Mouse (Mus musculus) urinary bladder, postnatal 4 days (tissue): ENCODE results near the gene Enthd1.
"Not testable (repeated sequence)": the region's sequence is repeated elsewhere in the genome, so short reads cannot be mapped to it uniquely, and the experiment has no call there.

Source experiments
- DNase-seq, 2 experiments: peaks; one replicate each; pipeline ENCODE4 v3.0.0; 2021 to 2022; ENCODE audit warnings: low spot score in 2 of 2

Enthd1 gene

DNA sequence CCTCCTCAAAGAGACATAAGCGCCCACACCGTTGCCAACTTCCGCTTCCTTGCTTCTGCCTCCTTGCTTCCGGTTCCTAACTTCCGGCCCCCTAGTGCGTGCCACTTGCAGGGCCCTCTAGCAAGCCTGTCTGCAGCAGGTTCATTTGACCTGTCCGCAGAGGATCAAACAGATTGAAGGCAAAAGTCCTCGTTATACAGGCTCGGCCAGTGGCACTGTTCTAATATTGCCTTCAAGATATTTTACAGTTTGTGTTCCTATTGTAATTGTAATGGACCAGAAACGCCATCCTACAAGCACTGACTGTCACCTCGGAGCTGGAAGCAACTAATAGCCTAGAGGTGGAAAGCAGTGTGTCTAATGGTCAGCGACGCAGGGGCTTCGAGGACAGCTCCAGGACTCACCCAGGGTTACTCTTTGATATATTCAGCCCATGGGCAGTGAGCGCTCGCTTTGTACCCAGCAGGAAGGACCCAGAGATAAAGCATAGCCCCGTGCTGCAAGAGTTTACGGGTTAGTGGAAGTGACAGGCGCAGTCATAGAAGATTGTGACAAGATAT lies at the start of gene Enthd1:
Enthd1 (minus strand) TSS at position 51 of the 560 bp plus-strand sequence.
- DNase-seq = no peak

DNA sequence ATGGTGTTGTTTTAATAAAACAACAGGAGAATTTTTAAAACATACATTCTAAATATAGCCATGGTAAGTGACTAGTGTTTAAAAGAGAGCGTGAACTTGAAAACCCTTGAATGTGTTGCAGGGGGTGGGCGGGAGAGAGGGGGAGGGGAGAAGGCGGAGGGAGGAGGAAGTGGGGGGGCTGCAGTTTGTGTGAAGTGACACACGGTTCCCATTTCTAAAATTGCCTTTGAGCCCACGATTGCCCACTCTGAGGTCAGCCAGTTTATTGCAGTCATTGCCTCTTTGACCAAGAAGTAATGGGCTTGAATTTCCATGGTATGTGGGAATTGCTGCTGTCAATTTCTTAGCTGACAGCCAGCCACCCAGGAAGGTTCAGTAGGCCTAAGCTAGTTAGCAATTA lies 48.9 kb upstream of the Enthd1 start:
- DNase-seq = no peak

DNA sequence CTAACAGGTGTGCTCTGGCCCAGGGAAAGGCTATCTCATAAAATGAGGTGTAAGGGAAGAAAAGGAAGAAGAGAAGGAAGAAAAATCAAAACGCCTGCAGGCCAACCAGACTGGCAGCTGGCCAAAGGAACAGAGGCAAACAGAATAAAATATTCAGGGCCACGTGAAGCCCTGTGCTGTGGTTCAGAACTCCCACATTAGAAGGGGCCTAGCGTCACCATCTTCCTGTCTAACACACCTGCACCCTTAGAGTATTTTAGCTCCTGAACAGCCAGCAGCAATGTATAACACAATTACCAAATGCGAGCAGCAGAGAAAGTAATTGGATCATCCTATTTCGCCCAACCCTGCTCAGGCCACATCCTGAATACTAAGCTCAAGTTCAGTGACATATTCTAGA lies 46.5 kb upstream of the Enthd1 start:
- DNase-seq = no peak

DNA sequence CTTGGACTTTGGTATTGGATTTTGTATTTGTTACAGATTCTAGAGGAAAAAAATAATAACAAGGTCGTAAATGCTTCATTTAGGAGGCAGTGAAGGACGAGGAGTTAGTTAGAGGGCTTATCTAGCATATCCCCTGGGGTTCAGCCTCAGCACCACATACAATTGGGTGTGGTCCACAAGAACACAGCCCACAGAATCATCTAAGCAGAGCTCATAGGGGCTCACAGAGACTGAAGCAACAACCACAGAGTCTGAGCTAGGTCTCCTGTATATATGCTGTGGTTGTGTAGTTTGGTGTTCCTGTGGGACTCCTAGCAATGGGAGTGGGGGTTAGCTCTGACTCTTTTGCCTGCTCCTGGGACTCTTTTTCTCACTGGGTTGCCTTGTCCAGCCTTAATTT lies 45.4 kb upstream of the Enthd1 start:
- no peak for DNase-seq

DNA sequence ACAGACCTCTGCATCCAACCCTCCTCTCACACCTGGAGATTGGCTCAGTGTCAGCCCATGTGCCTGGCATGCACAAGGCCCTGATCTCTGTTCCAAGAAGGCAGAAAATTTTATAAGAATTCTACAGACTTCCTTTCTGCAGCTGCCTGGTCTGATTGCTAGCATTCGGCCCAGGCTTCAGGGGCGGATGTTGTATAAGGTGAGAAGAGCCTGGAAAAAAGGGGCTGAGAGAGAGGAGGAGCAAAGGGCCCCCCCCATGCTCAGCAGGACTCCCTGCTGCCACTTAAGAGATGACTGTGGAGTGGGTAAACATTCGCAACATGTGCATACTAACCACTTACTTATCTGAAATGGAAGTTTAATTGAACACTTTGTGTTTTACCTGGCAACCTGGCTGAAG lies 43.0 kb upstream of the Enthd1 start:
- no peak for DNase-seq

DNA sequence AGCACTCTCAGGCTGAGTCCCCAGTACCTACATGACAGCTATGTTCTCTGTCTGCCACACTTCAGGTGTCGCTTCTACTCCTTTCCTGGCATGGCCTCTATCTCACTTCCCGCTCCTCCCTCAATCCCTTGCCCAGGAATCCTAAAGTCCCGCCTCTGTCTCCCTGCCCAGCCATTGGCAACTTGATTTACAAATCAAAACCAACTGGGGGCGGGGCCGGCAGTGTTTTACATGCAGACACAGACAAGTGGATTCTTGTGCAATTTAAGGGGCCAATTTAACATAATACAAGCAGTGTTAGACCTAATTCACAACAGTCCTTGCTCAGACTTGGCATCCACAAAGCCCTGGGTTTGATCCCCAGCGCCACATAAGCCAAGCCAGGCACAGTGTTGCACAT lies 39.1 kb upstream of the Enthd1 start:
- no peak for DNase-seq

DNA sequence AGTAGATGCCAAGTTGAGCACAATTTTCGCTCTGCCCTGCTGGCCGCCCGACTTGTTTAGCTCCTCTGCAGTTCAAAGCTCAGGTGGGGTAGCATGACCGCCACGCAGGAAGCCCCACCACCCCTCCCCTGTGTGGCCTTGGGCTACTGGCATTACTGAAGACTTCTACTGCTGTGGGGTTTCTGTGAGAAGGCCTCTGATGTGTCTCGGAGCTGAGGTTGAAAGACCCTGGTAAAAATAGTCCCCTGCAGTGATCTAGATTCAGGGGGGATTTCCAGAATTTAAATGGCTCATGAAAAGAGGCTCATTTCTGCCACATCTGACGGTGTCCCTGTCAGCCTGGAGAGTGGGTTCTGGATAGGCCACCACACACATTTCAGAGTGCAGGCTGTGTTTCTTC lies 37.5 kb upstream of the Enthd1 start:
- DNase-seq = no peak

DNA sequence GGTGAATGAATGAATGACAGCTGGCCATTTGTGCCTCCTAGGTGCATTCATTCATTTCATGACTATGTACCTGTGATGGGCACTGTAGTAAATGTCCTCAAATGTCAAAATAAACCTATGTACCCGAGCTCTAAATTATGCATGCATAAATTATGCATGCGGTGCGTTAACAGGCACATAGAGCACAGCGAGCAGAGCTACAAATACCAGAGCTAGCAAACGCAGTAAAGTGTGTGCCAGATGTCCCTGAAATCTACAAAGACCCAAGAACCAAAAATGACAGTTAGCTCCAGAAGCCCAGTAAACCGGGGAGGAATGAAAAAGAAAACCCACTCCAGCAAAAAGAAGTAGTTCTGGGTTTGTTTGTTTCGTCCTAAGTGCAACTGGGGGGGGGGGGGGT lies 36.5 kb upstream of the Enthd1 start:
- no peak for DNase-seq

DNA sequence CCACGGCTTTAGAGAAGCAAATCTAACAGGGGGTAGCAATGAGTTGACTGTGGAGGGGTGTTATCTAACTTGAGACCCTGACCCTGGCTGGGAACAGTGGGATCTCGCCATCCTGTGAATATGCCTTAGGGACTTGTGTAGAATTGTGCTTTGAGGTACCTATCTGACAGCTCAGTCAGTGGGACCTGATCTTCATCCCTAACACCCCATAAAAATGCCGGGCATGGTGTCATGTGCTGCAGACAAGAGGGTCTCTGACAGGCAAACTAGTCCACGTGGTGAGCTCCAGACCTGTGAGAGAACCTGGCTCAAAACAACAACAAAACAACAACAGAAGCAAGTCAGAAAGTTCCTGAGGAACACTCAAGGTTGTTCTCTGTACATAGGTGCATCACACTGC lies 34.9 kb upstream of the Enthd1 start:
- no peak for DNase-seq

DNA sequence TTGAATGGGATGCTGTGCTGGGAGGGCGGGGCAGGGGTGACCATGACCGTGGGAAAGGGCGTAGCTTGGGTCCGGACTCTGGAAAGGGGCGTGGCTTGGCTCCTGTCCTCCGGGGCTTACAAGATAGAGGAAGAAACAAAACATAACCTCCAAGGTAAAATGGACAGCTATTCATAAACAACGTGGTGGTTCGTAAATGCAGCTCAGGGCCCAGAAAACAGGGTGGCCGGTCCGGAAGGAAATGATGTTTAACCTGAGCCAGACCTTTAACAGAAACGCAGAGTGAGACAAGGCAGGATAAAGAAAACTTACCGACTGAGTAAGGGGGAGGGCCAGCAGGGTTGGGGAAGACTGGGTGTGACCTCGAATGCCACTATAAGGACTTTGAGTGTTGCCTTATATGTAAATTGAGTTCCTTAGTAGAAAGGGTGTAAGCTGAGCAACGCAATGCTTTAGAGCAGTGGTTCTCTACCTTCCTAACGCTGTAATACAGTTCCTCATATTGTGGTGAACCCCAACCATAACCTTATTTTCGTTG lies 34.3 kb upstream of the Enthd1 start:
- DNase-seq = peak in 1 of 2 experiments; percentile 48

DNA sequence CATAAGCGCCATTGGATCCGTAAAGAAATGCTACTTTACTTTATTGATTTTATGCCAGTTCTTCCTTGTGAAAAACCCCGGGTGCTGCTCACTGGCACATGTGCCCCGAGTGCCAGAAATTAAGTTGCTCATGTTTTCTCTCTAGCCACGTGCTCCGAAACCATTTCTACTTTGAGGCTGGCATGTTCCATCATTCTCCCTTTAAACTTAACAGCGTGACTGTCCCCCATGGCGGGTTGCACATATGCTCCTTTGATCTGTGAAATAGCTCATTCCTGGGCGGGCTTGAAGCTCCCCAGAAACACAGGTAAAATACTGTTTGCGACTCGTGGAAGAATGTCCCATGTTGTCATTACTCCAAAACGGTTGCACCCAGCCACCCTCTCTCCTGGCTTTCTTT lies 33.8 kb upstream of the Enthd1 start:
- DNase-seq = no peak

DNA sequence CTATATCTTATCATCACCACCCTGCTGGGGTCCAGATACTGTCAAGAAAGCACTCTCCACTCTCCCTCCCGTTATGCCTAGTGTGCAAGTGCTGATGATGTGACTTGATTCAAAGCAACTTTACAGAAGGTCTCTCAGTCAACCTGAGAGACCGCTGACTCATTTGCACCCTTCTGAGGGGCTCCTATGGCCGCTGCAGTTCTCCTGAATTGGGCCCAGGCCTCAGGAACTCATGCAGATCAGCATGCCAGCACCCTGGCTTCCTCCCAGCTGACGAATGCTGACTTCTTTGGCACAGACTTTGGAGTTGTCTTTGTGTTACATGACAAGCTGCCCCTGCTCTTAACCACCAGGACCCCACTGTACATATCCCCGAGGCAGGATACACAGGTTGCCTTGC lies 28.9 kb upstream of the Enthd1 start:
- no peak for DNase-seq

DNA sequence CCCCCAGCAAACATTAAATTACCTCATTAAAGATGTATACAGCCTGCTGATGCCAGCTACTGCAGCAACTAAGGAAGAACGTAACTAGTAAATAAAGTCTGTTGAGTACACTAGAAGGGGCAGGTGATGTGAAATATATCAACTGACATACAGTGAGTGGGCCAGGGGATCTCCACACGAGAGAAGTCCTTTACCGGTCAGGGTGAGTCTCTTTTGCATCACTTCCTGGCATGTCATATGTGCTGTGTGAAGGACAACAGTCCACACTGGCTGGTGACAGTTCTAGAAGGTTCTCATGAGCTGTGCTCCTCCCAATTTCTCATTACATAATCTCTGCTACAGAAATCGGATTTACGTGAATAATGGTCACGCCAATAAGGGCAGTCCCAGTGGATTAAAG lies 27.8 kb upstream of the Enthd1 start:
- no peak for DNase-seq

DNA sequence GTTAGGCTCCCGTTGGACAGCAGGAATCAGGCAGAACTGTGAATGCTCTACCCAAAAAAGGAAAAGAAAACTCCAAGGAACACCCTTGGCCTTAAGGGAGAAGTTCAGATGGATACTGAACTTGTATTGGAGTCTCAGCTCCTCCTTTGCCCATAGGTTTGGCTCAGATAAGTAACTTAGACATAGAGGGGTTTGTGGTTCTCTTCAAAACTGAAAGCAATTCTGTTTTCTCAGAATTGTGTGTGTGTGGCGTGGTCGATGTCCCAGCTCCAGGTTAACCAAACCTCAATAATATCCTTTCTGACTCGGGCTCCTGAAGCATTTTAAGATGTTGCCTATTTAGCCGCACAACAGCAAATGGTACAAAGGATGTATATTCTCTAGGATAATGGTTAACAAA lies 25.7 kb upstream of the Enthd1 start:
- DNase-seq = no peak

DNA sequence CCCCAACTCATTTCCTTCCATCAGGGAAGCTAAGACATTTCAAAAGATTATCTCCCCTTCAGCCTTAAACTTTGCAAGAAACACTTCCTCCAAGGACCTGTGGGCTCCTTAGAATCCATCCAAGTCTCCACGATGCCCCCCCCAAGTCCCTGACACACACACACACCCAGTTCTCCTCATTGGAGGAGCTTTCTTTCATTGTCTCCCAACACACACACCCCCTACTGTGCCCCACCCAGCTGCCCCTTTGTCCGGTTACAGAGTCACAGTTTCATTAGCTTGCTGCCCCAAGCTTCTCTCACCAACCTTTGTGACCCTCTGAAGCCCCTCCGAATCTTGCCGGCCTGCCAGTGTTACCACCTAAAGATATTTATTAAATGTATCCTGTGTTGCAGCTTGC lies 21.3 kb upstream of the Enthd1 start:
- no peak for DNase-seq

DNA sequence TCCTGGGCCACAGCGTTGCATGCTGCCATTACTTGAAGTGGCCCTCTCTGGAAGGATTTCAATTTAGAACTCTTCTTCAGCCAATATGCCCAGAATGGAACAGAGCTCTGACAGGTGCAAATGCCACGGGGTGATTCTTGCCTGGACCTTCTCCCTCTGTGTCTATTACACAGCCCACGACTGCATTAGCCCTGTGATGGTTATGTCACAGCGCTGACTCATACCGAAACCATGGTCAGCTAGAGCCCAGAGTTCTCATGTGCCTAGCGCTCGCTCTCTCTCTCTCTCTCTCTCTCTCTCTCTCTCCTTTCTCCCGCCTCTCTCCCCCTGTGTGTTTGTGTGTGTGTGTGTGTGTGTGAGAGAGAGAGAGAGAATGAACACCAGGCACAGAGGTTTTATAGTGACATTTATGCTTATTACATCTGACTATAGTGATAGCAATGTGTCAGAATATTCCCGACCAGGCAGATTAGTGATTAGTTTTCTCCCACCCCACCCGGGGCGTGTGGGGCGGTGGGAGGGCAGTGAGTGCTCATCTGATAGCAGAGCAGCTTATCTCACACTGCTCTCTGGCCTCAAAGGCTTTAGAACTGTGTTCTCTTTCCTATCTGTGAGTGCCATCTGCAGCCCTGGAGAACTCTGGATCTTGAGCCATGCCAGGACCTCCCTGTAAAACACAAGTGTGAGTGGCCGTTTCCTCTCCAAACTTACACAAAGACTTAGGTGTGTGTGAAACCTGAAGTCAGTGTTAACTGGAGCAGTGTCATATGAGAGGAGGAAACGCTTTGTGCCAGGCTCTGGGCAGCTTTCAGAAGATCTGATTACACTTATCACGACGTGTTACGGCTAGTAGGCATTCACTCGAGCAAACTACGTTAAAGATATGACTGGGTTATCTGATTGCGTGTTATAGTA lies 17.9 kb upstream of the Enthd1 start:
- DNase-seq = no peak

DNA sequence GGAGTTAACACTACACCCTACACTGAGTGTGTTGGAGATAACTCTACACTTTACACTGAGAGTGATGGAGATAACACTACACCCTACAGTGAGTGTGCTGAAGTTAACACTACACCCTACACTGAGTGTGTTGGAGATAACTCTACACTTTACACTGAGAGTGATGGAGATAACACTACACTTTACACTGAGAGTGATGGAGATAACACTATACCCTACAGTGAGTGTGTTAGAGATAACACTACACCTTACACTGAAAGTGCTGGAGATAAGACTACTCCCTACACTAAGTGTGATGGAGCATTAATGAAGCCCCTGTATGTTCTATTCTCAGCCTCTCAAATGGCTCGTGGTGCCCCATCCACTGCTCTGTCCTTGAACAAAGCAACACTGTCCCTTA lies 15.6 kb upstream of the Enthd1 start:
- DNase-seq = not testable (repeated sequence)

DNA sequence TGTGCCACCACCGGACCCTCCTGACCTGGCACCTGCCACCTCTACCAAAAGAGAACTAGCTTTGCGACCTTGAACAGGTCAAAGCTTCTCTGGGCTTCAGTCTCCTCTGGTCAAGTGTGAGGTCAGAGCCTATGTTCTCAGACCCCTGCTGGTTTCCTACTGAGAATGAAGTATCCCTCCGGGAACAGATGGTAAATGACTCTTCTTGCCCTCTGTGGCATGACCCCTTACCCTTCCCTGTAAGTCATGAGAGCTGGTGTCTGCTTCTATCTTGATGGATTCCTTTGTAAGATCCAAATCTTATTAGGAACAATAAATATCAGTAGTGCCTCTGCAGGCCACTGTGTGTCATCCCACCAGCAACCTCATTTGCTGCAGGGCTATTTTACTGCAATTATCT lies 14.2 kb upstream of the Enthd1 start:
- no peak for DNase-seq

DNA sequence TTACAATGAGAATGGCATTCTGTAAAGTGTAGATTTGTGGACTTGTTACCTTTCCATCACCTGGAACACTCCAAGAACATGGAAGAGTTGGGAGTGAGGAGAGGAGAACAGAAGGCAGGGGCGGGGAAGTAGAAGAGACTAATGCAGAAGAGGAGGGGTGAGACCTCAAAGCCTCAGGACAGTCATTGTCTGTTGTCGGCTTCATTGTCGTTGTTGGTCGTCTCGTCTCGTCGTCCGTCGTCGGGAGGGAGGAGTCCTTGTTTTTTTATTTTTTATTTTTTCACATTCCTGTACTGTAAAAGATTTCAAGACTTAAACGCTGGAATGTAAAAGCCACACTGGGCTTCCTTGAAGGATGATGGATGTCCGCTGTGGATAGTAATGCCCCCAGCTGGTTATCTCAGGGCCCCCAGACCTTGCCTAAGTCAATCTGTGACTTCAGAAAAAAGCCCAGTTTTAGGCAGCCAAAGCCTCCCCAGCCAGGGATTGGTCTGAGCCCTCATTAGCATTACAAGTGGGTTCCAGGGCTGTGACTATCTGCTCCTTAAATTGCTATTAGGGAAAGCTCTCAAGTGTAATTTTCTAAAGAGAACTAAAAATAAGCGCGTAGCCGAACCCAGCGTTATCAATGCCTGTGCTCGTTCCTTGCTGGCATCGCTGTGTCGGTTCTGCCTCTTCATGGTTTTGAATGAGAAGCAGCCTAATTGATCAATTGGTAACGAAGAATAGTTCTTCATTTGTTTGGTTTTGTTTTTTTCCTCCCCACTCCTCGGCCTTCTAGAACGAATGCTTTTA lies 12.4 kb upstream of the Enthd1 start:
- no peak for DNase-seq

DNA sequence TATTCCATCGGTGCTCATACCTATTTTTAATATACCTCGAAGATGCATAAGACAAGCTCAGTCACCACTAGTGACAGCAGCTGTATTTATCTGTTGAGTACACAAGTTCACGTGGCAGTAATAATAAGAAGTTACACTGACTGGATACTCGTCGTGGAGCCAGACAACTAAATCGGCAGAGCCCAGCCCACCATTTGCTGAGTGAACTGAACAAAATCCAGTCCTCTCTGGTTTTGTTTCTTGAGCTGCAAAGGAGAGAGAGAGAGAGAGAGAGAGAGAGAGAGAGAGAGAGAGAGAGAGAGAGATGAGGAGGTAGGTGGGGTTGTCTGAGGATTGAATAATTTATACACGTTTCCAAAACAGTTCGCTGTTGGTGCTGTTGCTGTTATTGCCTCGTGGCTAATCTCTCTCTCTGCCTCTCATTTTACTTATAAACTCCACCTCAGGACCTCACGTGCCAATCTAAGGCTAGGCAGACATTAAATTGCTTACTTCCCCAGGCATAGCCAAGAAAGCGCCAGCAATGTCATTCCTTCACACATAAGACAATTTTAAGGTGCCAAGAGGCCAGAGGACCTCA lies 11.5 kb upstream of the Enthd1 start:
- DNase-seq = no peak

DNA sequence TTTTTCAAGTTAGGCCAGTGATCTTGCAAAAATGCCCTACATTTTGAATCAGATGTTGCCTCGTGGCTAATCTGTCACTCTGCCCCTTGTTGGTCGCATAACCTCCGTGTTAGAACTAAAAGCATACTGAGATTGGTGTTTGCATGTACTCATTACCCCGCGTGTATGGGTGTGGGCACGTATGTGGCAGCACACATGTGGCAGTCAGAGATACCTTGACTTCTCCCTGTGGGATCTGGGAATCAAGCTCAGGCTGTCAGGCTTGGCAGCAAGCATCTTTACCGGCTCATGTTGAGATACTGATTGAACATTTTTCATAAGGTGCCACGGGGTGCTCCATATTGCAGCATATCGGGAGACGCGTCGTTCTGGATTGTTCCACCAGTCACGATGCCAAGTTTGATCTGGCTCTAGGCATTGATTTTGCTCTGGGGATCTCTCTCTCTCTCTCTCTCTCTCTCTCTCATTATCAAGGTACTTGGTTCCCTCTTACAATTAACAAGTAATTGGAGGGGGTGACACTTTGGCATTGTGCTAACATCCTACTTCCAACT lies 10.9 kb upstream of the Enthd1 start:
- DNase-seq = no peak
